Mouse (Mus musculus) olfactory bulb, adult 2 months (tissue): ENCODE measurements around the gene Flot2.

ENCODE experiments used
- CTCF ChIP-seq: fragments of 200-500 bp; IDR thresholded peaks from 2 replicates; pipeline ENCODE4 v1.5.1; 2012; ENCODE audit warnings: low read depth, mild to moderate bottlenecking, low read length, moderate library complexity; ENCODE audit not compliant: insufficient read depth
- POLR2A ChIP-seq: fragments of 200-500 bp; IDR thresholded peaks from 2 replicates; pipeline ENCODE4 v1.6.1; 2012; ENCODE audit warnings: mild to moderate bottlenecking, low read depth, low read length, moderate library complexity; ENCODE audit not compliant: insufficient read depth

- TF ChIP-seq CTCF (no peak), POLR2A (no peak)
These were observed 29.8 kb downstream of the Flot2 start for GRCm38 (mm10) chr11:78067566-78067965.
